ENCODE assay signal across 8 mouse cellular contexts in genomic region chr3:115815571-115816156, GRCm38 (mm10).
DNase-seq lines count a peak whose midpoint lies in the region; ATAC-seq and TF ChIP-seq lines count a peak whose summit lies in the region.

No protein-coding gene starts in this region.

- H3K4me3 ChIP-seq in liver, embryonic 14.5 days (ENCODE audit: insufficient read depth in 1 of 2, low read depth in 2 of 2, low read length in 2 of 2), result peak overlapping the region; percentile 16 to 39; a peak in 3 of 4 replicates

- H3K27ac ChIP-seq in liver, embryonic 14.5 days, result peak overlapping the region; percentile 23

- H3K4me2 ChIP-seq in liver, embryonic 14.5 days (ENCODE audit: low read depth), result peak overlapping the region; percentile 57

- TF ChIP-seq EP300 in liver, embryonic 14.5 days (IDR thresholded peaks at IDR 0.05; ENCODE audit: low read depth), result no peak

- ATAC-seq in common myeloid progenitor, adult 5-6 weeks (replicated peaks; ENCODE audit: low read depth, poor library complexity, severe bottlenecking), result peak; percentile 61
- ATAC-seq in liver, embryonic 14.5 days (ENCODE audit: insufficient read depth), result peak; percentile 80

- 10% methylated on average over 12 of the region's 12 CpGs for WGBS in liver, embryonic 14.5 days (ENCODE audit: insufficient replicate concordance)

- H3K9ac ChIP-seq in liver, embryonic 14.5 days (replicated peaks), result no peak overlapping the region

- no peaks in the 10 kb centered on the region for H3K9me3 ChIP-seq in liver, embryonic 14.5 days (ENCODE audit: control insufficient read depth, low read length)

- DNase-seq in CD8-positive naive resting alpha-beta T cell, adult 2 months (ENCODE audit: low read depth in 2 of 2, low spot score in 2 of 2), result peak; percentile 88 to 91
- DNase-seq in induced T-regulatory cell, adult 2 months (ENCODE audit: low read depth), result peak; percentile 92
- DNase-seq in liver, embryonic 14.5 days (ENCODE audit: low read depth in 3 of 3, low spot score in 3 of 3), result no peak
- DNase-seq in spleen, postnatal 36 days (ENCODE audit: low spot score in 2 of 2), result peak; percentile 71 to 73
- DNase-seq in cerebellum, adult 9-11 months, result no peak
- no peak for DNase-seq in right cerebral cortex, adult 2 months (ENCODE audit: low spot score in 2 of 2)
- no peak for DNase-seq in right cerebral cortex, postnatal 4 days

- TF ChIP-seq CTCF in liver, embryonic 14.5 days (IDR thresholded peaks at IDR 0.05; ENCODE audit: low read depth), result no peak

- no peaks in the 10 kb centered on the region for H3K36me3 ChIP-seq in liver, embryonic 14.5 days (replicated peaks; ENCODE audit: control insufficient read depth, insufficient read depth, low read depth)

- peaks cover 19 to 35% of the 10 kb centered on the region in 2 experiments for H3K4me1 ChIP-seq in liver, embryonic 14.5 days (replicated peaks; ENCODE audit: control insufficient read depth in 2 of 2, insufficient read depth in 2 of 2, low read length in 1 of 2)

- H3K27me3 ChIP-seq in liver, embryonic 14.5 days (ENCODE audit: control insufficient read depth, insufficient read depth, low read length), result no peaks in the 10 kb centered on the region

Comparison
In these comparisons a context has a peak if more than half of its experiments do, and no peak if none do; other contexts are left out.
1. DNase-seq: peak in CD8-positive naive resting alpha-beta T cell, adult 2 months (2 of 2), induced T-regulatory cell, adult 2 months (single experiment) and spleen, postnatal 36 days (2 of 2); none in liver, embryonic 14.5 days (0 of 3), cerebellum, adult 9-11 months (single experiment), right cerebral cortex, adult 2 months (0 of 2) and right cerebral cortex, postnatal 4 days (single experiment).